Mouse (Mus musculus) erythroid progenitor cell, adult 5-6 weeks (primary cell): Measurements from ENCODE around the gene Hspb11. TPM values are rescaled to one million over a fixed set of nuclear protein-coding genes. Genes with fewer than 3 reads are reported as not detected.

Experiments
- ATAC-seq: replicated peaks from 2 replicates; pipeline ENCODE4 v1.8.0; 2016; ENCODE audit warnings: moderate number of reproducible peaks, mild to moderate bottlenecking, moderate TSS enrichment, inconsistent platforms; ENCODE audit not compliant: poor library complexity, low FRiP score, severe bottlenecking
- total RNA-seq, 2 experiments: library from RNA; stranded (forward) in 1 of 2; stranded (reverse) in 1 of 2; fragments of 150-400 nt in 1 of 2; fragments of 186-747, 209-891 nt in 1 of 2; gene quantifications; 2 replicates each; pipeline versions ENCODE4 v1.2.3 to v1.2.4; 2015 to 2017; ENCODE audit warnings: low replicate concordance in 2 of 2

Gene Hspb11
- total RNA-seq (2015; ENCODE audit: low replicate concordance) (1.3 and 3.6 TPM in 2 replicates), total RNA-seq (2017; ENCODE audit: low replicate concordance) (5.0 and 11.8 TPM in 2 replicates)

GRCm38 (mm10) chr4:107253125-107254091, at the start of gene Hspb11, which contains the start of gene Lrrc42:
Hspb11 (plus strand) TSS chr4:107253593.
Lrrc42 (minus strand) TSS chr4:107253532.
- ATAC-seq: peak; percentile 87

GRCm38 (mm10) chr4:107207016-107207415, 46.4 kb upstream of the Hspb11 start:
- no peak for ATAC-seq

GRCm38 (mm10) chr4:107208880-107209279, 44.5 kb upstream of the Hspb11 start, which contains the start of gene Ldlrad1:
Ldlrad1 (plus strand) TSS chr4:107209180.
- ATAC-seq: no peak

GRCm38 (mm10) chr4:107210483-107211097, 42.8 kb upstream of the Hspb11 start:
- ATAC-seq: no peak

GRCm38 (mm10) chr4:107211465-107211864, 41.9 kb upstream of the Hspb11 start:
- ATAC-seq: no peak

GRCm38 (mm10) chr4:107211936-107212335, 41.5 kb upstream of the Hspb11 start:
- no peak for ATAC-seq

GRCm38 (mm10) chr4:107213279-107214011, 39.9 kb upstream of the Hspb11 start:
- no peak for ATAC-seq

GRCm38 (mm10) chr4:107217574-107217973, 35.8 kb upstream of the Hspb11 start:
- peak; percentile 93 for ATAC-seq

- ATAC-seq: no peak
These were observed 31.9 kb upstream of the Hspb11 start for GRCm38 (mm10) chr4:107221524-107221923.

- peak; percentile 96 for ATAC-seq
These were observed 29.9 kb upstream of the Hspb11 start for GRCm38 (mm10) chr4:107223225-107224204.

- no peak for ATAC-seq
These were observed 27.1 kb upstream of the Hspb11 start for GRCm38 (mm10) chr4:107226313-107226712.

- ATAC-seq: no peak
These were observed 21.2 kb upstream of the Hspb11 start for GRCm38 (mm10) chr4:107232219-107232618.

GRCm38 (mm10) chr4:107238253-107238652, 15.1 kb upstream of the Hspb11 start:
- ATAC-seq: no peak

- no peak for ATAC-seq
These were observed 13.2 kb upstream of the Hspb11 start for GRCm38 (mm10) chr4:107240196-107240595.

- no peak for ATAC-seq
These were observed 9.7 kb upstream of the Hspb11 start for GRCm38 (mm10) chr4:107243365-107244333.

GRCm38 (mm10) chr4:107245368-107245767, 8.0 kb upstream of the Hspb11 start:
- no peak for ATAC-seq

GRCm38 (mm10) chr4:107246040-107246439, 7.4 kb upstream of the Hspb11 start:
- no peak for ATAC-seq

GRCm38 (mm10) chr4:107247110-107247509, 6.3 kb upstream of the Hspb11 start:
- ATAC-seq: no peak
